Mouse (Mus musculus) lung, adult 2 months (tissue): Measurements from ENCODE around the gene Cryzl2. TPM values are rescaled to one million over a fixed set of nuclear protein-coding genes. Genes with fewer than 3 reads are reported as not detected.

Source experiments
- DNase-seq: peaks from one replicate; pipeline ENCODE4 v3.0.0; 2022
- H3K4me1 ChIP-seq: fragments of 200-500 bp; 2 replicates; pipeline ENCODE4 v1.6.1; 2011; ENCODE audit warnings: low read length; ENCODE audit not compliant: control insufficient read depth, insufficient read depth
- H3K4me3 ChIP-seq: fragments of 200-500 bp; replicated peaks from 2 replicates; pipeline ENCODE3; 2011; ENCODE audit warnings: low read depth, mild to moderate bottlenecking, control low read depth, low read length; ENCODE audit errors: extremely low read depth
- CTCF ChIP-seq: fragments of 200-500 bp; IDR thresholded peaks from 2 replicates; pipeline ENCODE4 v1.5.1; 2011; ENCODE audit warnings: mild to moderate bottlenecking, low read length, control low read depth; ENCODE audit not compliant: insufficient read depth
- POLR2A ChIP-seq: fragments of 200-500 bp; IDR thresholded peaks from 2 replicates; pipeline ENCODE4 v1.6.1; 2011; ENCODE audit warnings: low read depth, mild to moderate bottlenecking, control low read depth, low read length, borderline replicate concordance; ENCODE audit errors: extremely low read depth
- WGBS: fragments of 180-500 bp; shearing (Covaris S2); methylation state at CpG from one replicate; pipeline ENCODE4 v1.1.7; 2018; 5-methylcytosine and 5-hydroxymethylcytosine counted together
- polyA plus RNA-seq: library from polyadenylated mRNA; depleted of rRNA; stranded (reverse); fragments of >200 nt; gene quantifications from 2 replicates; pipeline ENCODE4 v1.2.3, GENCODE M21; 2012

Cryzl2 gene
- polyA plus RNA-seq, 1 experiment, result 15.0 TPM

DNA sequence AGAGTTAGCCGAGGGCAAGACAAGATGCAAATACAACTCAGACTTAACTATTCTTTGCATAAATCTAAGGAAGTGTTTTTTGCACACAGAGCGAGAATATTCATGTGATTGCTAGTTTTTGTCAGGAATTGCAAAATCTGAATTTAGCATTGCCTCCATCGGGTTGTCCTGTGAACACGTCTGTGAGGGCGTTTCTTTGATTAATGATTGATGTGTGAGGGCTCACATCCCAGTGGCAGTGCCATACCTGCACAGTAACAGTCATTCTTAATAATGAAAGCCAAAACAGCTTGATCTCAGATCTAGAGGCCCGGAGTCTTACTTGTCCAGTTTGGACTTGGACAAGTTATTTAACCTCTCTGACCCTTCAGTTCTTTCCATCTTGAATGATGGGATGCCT, 44.7 kb downstream of the Cryzl2 start:
- no peak for DNase-seq
- H3K4me3 ChIP-seq, result no peak overlapping the region
- TF ChIP-seq CTCF (no peak), POLR2A (no peak)
- H3K4me1 ChIP-seq, result no peaks in the 10 kb centered on the region
- 69% methylated on average over 6 of the region's 6 CpGs for WGBS

DNA sequence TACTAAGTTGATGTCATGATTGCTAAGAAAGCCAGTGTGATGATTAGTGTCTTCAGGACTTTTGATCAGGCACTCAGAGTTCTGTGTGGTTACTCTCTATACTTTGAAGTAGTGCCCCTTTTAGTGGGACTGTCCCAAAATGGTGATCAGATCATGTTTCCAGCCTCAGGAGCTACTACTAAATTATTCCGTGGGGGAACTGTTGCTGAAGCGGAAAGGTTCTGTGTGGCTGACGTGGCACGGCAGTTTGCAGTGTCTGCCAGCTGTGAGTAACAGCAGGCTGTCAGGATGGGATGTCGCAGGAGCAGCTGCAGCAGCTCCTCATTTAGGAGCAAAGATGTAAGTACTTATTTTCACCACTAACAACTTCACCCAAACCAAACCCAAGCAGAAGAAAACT, 48.1 kb downstream of the Cryzl2 start, which contains the start of gene Sec16b:
Sec16b (plus strand) TSS at position 207 of the 400 bp plus-strand sequence.
- no peak for DNase-seq
- 69% methylated on average over 5 of the region's 5 CpGs for WGBS
- H3K4me1 ChIP-seq, result no peaks in the 10 kb centered on the region
- H3K4me3 ChIP-seq, result no peak within 1 kb of the TSS
- no peak for TF ChIP-seq CTCF
- TF ChIP-seq POLR2A, result peak; percentile 23; the same call in 1 of the 2 replicates

DNA sequence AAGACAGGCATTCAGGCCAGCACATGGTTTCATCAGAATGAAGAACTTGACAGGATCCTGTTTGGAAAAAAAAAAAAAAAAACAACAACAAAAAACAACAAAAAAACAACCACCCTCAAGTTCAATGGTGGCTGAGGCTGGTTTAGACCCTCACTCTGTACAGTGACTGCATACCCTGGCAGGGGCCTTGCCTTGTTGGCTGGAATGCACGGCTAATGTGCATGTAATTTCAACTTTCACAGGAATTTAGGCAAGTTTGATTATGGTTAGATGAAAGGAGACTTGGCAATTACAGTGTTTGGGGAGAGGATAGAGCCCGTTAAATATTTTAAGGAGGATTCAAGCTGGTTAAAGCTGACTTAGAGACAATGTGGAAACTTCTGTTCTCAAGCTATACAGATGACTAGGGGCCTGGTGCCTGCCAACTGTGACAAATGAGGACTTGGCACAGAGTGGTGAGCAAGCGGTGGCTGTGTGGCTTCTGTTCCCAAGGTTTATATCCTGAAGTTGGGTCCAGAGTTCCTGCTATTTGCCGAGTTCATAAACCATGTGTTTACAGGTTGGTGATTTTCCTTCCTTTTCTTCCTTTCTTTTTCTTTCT, 48.7 kb downstream of the Cryzl2 start:
- DNase-seq, result no peak
- no peak overlapping the region for H3K4me3 ChIP-seq
- TF ChIP-seq POLR2A (no peak), CTCF (no peak)
- WGBS, result 50% methylated on average over 4 of the region's 4 CpGs
- no peaks in the 10 kb centered on the region for H3K4me1 ChIP-seq

DNA sequence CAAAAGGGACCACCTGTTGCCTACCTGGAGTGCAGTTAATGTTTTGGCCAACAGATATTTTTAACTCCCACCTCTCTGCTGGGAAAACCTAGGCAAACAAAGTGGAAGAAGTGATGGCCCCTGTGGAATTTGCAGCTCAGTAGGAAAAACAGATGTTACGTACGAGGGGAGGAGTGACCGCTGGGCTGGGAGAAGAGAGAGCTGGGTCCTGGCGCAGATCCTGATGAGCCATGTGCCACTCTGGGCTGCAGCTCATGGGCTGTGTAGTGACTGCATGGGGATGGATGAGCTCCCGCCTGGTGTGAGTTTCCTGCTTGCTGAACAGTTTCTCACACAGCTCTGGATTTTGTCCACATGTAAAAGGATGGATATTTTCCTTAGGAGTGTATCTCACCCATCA, 49.4 kb downstream of the Cryzl2 start:
- 53% methylated on average over 5 of the region's 5 CpGs for WGBS
- TF ChIP-seq CTCF (no peak), POLR2A (no peak)
- no peaks in the 10 kb centered on the region for H3K4me1 ChIP-seq
- no peak for DNase-seq
- no peak overlapping the region for H3K4me3 ChIP-seq

DNA sequence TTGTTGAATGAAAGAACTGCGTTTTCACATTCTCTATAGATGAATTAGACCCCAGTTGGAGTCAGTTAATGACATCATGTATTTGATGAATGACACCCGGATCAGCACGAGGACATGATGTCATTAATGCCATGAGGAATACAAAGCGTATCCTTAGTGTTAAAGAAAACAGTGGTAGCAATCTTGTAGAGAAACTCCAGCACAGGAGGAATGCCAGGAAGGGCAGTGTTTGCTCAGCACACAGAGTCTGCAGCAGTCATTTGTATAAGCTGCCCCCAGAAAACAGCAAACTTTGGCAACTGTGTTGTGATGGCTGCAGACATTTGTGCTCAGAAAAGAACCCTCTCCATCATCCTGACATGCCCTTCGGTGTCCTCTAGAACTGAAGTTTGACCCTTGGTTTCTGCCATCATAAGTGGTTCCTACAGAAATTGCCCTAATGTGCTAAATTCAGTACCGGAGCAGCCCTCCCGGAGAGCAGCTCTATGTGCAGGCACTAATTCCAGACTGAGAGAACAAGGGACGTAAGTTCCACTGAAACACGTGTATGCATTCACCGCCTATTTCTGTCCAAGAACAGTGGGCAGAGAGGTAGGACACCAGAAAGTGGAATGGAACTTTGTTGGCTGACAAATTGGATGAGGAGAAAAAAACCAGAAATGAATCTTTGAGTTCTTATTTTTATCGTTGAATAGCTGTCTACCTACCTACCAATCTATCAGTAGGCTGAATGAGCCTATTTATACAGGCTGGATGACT, 54.5 kb downstream of the Cryzl2 start:
- no peaks in the 10 kb centered on the region for H3K4me1 ChIP-seq
- no peak for DNase-seq
- WGBS, result 54% methylated on average over 11 of the region's 11 CpGs
- TF ChIP-seq CTCF, result no peak
- no peak overlapping the region for H3K4me3 ChIP-seq

DNA sequence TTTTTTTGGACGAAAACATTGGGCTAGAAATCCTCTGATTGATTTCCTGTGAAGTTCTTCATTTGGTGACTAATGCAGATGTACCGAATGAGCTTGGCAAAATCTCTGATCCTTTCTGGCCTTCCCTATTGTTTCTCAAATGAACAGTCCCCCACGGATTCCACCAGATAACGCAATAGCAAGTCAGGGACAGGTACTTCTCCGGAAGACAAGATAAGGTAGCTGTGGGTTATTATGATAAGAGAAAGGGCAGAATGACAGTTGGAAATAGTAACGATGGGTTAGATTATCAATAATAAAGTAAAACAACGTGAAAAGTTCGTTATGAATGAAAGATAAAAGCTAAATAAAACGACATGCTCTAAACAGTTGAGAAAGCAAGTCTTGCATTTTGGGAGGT, 55.2 kb downstream of the Cryzl2 start:
- no peak for TF ChIP-seq POLR2A
- no peak for TF ChIP-seq CTCF
- no peaks in the 10 kb centered on the region; the same call in 1 of the 2 replicates for H3K4me1 ChIP-seq
- H3K4me3 ChIP-seq, result no peak overlapping the region
- 61% methylated on average over 9 of the region's 9 CpGs for WGBS
- DNase-seq, result no peak

DNA sequence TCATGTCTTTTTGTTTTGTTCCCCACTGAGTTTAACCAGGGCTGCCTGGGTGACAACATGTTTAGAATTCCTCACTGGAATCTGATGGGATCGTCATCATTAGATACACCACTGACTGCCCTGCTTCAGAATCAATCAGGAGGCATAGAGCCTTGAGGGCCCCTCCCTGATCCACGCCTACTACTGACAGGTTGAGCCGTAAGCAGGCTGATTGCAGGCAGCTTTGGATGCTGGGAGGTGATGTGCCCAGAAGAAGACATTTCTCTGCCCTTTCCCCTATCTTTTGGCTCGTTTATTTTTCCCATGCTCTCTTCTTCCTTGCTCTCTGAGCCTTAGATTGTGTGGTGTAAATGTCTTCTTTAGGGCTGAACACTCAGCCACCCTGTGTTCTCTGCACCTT, 55.9 kb downstream of the Cryzl2 start:
- TF ChIP-seq CTCF (no peak), POLR2A (no peak)
- no peak for DNase-seq
- Histone ChIP-seq H3K4me1 (no peaks in the 10 kb centered on the region; the same call in 1 of the 2 replicates), H3K4me3 (no peak overlapping the region)
- 65% methylated on average over 4 of the region's 4 CpGs for WGBS

DNA sequence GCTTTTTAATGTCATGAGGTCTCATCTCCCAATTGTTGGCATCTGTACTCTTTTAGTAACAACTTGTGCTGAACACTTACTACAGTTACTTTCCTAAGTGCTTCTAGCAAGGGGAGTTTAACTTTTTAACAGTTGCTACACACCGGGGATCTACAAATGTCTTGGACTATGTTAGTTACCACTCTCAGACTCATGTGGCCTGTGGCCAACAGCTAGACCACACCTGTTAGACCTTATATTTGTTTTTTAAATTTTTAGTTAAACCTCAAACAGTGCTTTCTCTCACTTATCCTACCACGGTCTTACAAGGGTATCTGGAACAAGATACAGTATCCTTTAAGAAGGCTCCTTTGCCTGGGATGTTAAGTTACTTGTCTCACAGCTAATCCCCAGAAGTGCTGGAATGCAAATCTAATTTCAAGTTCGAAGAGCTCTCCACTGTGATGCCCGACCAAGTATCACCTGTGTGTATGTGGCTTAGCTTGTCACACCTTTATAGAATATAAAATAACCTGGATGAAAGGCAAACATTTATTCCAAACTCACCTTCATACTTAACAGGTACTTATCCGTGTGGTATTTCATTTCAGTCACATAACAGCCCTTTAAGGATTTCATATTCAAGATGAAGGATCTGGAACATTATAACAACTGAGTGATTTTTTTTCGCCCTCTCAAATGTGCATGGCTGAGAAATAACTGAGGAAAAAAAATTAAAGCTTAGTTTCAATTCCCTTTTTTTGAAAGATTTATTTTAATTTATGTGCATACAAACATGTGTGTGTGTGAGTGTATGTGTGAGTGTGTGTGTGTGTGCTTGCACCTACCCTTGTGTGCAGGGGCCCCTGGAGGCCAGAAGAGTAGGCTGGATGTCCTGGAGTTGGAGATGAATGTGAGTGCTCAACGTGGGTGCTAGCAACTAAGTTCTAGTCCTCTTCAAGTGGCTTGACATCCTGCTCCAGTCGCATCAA, 58.7 kb downstream of the Cryzl2 start:
- H3K4me3 ChIP-seq, result no peak overlapping the region
- TF ChIP-seq CTCF (no peak), POLR2A (no peak)
- no peaks in the 10 kb centered on the region; the same call in 1 of the 2 replicates for H3K4me1 ChIP-seq
- WGBS, result 60% methylated on average over 8 of the region's 8 CpGs
- no peak for DNase-seq

DNA sequence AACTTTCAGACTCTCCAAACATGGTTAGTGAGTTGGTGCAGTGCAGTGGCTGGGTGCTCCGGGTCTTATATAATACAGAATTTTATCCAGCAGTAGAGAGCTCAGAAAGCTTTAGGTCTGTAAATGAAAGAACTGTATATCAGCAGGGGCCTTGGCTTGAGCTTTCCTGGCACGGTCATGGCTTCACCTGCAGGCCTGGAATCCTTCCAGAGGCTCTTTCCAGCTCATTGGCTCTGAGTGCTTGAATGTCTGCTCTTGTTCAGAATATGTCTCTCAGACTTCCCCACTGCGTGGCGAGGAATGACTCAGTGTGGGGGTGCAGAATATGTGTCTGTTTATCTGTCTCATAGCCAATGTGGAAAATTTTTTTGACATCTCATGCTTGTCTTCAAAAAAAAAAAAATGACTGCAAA, 59.7 kb downstream of the Cryzl2 start:
- no peak for TF ChIP-seq CTCF
- no peak for DNase-seq
- H3K4me1 ChIP-seq, result no peaks in the 10 kb centered on the region; the same call in 1 of the 2 replicates
- H3K4me3 ChIP-seq, result no peak overlapping the region
- 38% methylated on average over 4 of the region's 4 CpGs for WGBS

DNA sequence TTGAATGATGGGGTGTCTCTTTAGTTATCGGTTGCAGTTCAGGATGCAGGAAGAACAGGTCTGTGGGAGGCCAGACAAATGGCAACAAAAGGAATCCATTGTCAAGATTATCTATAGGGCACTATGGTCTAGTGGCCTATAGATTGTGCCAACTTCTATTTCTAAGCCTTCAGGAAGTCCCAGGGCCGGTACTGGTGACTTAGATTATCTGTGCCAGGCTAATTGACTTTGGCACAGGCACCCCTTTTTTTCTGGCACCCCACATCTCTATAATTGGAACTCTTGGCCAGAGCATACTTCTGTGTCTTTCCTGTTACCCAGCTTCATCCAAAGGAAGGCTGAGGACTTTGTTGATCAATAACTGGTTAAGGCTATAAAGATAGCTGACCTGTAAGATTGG, 61.0 kb downstream of the Cryzl2 start:
- TF ChIP-seq CTCF, result no peak
- TF ChIP-seq POLR2A, result no peak
- no peak overlapping the region for H3K4me3 ChIP-seq
- H3K4me1 ChIP-seq, result no peaks in the 10 kb centered on the region; the same call in 1 of the 2 replicates
- no peak for DNase-seq
- 52% methylated on average over 2 of the region's 2 CpGs for WGBS
